Mouse (Mus musculus) limb, embryonic 11.5 days (tissue): Measurements from ENCODE around the gene Carmil1. TPM values are rescaled to one million over a fixed set of nuclear protein-coding genes. Genes with fewer than 3 reads are reported as not detected.

ENCODE experiments used
- ATAC-seq: fragments of 200-750 bp; cut with Nextera tagmentation; 2 replicates; pipeline ENCODE4 v1.8.0; 2017; ENCODE audit warnings: low read depth; ENCODE audit not compliant: insufficient number of reproducible peaks, low FRiP score, low TSS enrichment
- DNase-seq: peaks from one replicate; pipeline ENCODE4 v3.0.0-alpha.2; 2015; ENCODE audit warnings: low spot score
- H3K27ac ChIP-seq: fragments of 300-500 bp; sonication (generic); replicated peaks from 2 replicates; pipeline ENCODE4 v1.5.1; 2014; ENCODE audit warnings: low read depth, mild to moderate bottlenecking, low read length
- H3K27me3 ChIP-seq: fragments of 300-500 bp; sonication (generic); 2 replicates; pipeline ENCODE4 v1.6.1; 2014; ENCODE audit warnings: mild to moderate bottlenecking, low read length, mixed read lengths; ENCODE audit not compliant: control insufficient read depth, insufficient read depth
- H3K36me3 ChIP-seq: fragments of 300-500 bp; sonication (generic); 2 replicates; pipeline ENCODE4 v1.6.1; 2014; ENCODE audit warnings: mild to moderate bottlenecking, low read length, moderate library complexity, mixed read lengths; ENCODE audit not compliant: control insufficient read depth, insufficient read depth
- H3K4me1 ChIP-seq: fragments of 300-500 bp; sonication (generic); 2 replicates; pipeline ENCODE4 v1.6.1; 2014; ENCODE audit warnings: low read length, mixed read lengths; ENCODE audit not compliant: control insufficient read depth, insufficient read depth
- H3K4me2 ChIP-seq: fragments of 300-500 bp; sonication (generic); 2 replicates; pipeline ENCODE4 v1.6.1; 2014; ENCODE audit warnings: low read depth, mild to moderate bottlenecking, moderate library complexity; ENCODE audit not compliant: severe bottlenecking
- H3K4me3 ChIP-seq: fragments of 300-500 bp; sonication (generic); 2 replicates; pipeline ENCODE4 v1.5.1; 2014; ENCODE audit warnings: low read depth, low read length
- H3K9ac ChIP-seq: fragments of 300-500 bp; sonication (generic); 2 replicates; pipeline ENCODE4 v1.6.1; 2014; ENCODE audit warnings: mild to moderate bottlenecking, low read length
- H3K9me3 ChIP-seq: fragments of 300-500 bp; sonication (generic); 2 replicates; pipeline ENCODE4 v1.6.1; 2016; ENCODE audit warnings: low read length; ENCODE audit not compliant: control insufficient read depth
- WGBS: fragments of 180-500 bp; shearing (Covaris S2); extraction: QIAGEN DNeasy Blood & Tissue Kit; methylation state at CpG from one replicate; pipeline ENCODE4 v1.1.7; 2014; 5-methylcytosine and 5-hydroxymethylcytosine counted together
- polyA plus RNA-seq: library from polyadenylated mRNA; unstranded; fragments of >200 nt; fragmentation: Nextera tagmentation; extraction: Ambion mirVana; gene quantifications from 2 replicates; pipeline ENCODE4 v1.2.1, GENCODE M21; 2014

Gene Carmil1
- polyA plus RNA-seq, 1 experiment from 2014 or later: 29.4 TPM

- Histone ChIP-seq H3K9me3 (no peaks in the 10 kb centered on the region), H3K4me2 (no peak overlapping the region), H3K9ac (no peak overlapping the region), H3K4me1 (no peaks in the 10 kb centered on the region; the same call in 1 of the 2 replicates), H3K36me3 (no peaks in the 10 kb centered on the region), H3K27me3 (no peaks in the 10 kb centered on the region), H3K27ac (no peak overlapping the region), H3K4me3 (no peak overlapping the region)
- ATAC-seq (no peak), DNase-seq (no peak)
- 90% methylated on average over 2 of the region's 2 CpGs for WGBS
Measured at GRCm38 (mm10) chr13:24130741-24131140, 149.9 kb downstream of the Carmil1 start.

- Histone ChIP-seq H3K4me2 (no peak overlapping the region), H3K4me1 (no peaks in the 10 kb centered on the region), H3K4me3 (no peak overlapping the region), H3K9me3 (no peaks in the 10 kb centered on the region), H3K9ac (no peak overlapping the region), H3K27ac (no peak overlapping the region), H3K27me3 (no peaks in the 10 kb centered on the region), H3K36me3 (no peaks in the 10 kb centered on the region)
- 94% methylated on average over 1 of the region's 1 CpGs for WGBS
- DNase-seq (no peak), ATAC-seq (no peak)
Measured at GRCm38 (mm10) chr13:24128731-24129130, 151.9 kb downstream of the Carmil1 start.

GRCm38 (mm10) chr13:24125865-24126264 is 154.7 kb downstream of the Carmil1 start:
- ATAC-seq: no peak
- 58% methylated on average over 6 of the region's 6 CpGs for WGBS
- Histone ChIP-seq H3K27me3 (no peaks in the 10 kb centered on the region), H3K9me3 (no peaks in the 10 kb centered on the region), H3K4me2 (no peak overlapping the region), H3K4me1 (no peaks in the 10 kb centered on the region), H3K4me3 (no peak overlapping the region), H3K27ac (no peak overlapping the region), H3K36me3 (no peaks in the 10 kb centered on the region), H3K9ac (no peak overlapping the region)
- no peak for DNase-seq

DNA sequence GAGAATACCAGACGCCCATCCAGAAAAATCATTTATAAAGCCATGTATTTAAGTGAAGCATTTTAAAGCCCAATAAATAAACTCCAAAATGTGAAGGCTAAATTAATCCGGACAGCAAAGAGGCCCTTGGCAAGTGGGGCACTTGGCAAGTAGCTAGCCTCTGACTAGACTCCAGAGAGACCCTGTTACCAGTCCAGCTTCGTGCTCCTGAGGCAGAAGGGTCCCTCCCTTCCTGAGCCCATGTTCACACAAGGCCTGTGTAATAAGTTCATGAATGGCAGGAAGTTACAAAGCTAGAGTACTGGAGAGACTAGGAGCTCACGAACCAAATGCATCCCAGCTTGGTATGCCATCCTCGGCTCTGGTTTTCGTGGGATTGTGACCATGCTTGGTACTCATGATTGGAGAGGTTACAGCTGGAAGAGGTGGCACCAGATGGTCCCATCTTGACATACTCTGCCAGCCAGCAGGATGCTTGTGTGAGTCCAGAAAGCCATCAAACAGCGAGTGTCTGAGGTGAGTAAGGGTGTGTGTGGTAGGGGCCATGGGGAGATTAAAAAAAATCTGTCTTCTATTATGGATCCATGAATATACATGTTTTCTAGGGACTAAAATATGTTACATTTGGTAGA is 163.3 kb downstream of the Carmil1 start:
- no peaks in the 10 kb centered on the region for H3K4me1 ChIP-seq
- H3K27me3 ChIP-seq: no peaks in the 10 kb centered on the region
- H3K9ac ChIP-seq: no peak overlapping the region
- H3K36me3 ChIP-seq: no peaks in the 10 kb centered on the region
- H3K4me3 ChIP-seq: no peak overlapping the region
- DNase-seq (no peak), ATAC-seq (no peak)
- H3K27ac ChIP-seq: no peak overlapping the region
- 80% methylated on average over 7 of the region's 7 CpGs for WGBS
- no peaks in the 10 kb centered on the region for H3K9me3 ChIP-seq
- no peak overlapping the region for H3K4me2 ChIP-seq

DNA sequence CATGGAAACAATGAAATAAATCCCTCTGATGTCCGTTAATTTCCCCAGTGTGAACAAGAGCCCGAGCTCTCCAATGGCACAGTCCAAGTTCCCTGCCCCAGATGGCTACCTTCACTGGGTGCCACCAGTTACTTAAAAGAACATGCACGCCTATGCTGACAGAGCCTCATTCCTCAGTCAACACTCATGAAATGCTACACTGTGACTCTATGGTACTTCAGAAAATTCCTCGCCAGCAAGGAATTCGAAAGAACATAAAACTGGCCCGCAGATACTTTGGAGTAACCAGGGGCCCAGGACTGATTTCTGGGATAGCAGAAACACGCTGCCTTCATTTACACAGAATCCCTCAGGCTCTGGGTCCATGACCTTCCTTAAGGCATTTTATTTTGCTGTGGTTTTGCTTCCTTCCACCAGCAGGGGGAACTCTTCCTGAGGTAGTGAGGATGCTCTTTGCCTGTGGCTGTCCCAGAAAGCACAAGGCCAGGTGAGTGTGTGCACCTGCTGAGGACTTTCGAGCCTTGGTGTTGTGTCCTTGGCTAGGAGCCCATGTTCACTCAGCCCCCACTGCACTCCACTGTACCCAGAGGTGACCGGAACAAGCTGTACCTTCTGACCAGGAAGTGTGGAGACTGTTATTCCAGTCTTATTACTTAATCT is 167.8 kb downstream of the Carmil1 start:
- ATAC-seq (no peak), DNase-seq (peak; percentile 61)
- no peak overlapping the region for H3K4me2 ChIP-seq
- H3K4me1 ChIP-seq: no peaks in the 10 kb centered on the region
- H3K9ac ChIP-seq: no peak overlapping the region
- no peak overlapping the region for H3K27ac ChIP-seq
- H3K36me3 ChIP-seq: no peaks in the 10 kb centered on the region
- whole genome bisulfite sequencing: 74% methylated on average over 9 of the region's 9 CpGs
- H3K4me3 ChIP-seq: no peak overlapping the region
- no peaks in the 10 kb centered on the region for H3K9me3 ChIP-seq
- H3K27me3 ChIP-seq: no peaks in the 10 kb centered on the region

DNA sequence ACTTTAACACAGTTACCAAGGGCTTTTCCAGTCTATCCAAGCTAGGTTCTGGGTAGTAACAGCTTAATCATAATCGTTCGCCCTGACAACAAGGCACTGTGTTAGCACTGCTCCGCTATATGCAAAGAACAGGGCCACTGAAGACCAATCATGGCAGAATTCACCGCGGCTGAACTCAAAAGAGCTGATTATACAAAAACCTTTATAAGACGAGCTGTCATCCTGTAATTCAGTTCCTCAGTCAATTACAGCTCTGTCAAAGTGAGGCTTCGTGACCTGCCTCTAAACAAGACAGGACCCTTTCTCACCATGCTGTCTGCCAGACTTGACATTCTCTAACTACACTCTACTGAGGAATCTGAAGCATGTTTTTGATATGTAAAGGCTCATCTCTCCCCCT is 170.3 kb downstream of the Carmil1 start:
- no peaks in the 10 kb centered on the region for H3K9me3 ChIP-seq
- H3K9ac ChIP-seq: no peak overlapping the region
- H3K4me2 ChIP-seq: no peak overlapping the region
- H3K27me3 ChIP-seq: no peaks in the 10 kb centered on the region
- H3K36me3 ChIP-seq: no peaks in the 10 kb centered on the region
- ATAC-seq (no peak), DNase-seq (no peak)
- 0 out of 2 replicates have a peak, but pooled peaks cover 3% of the 10 kb centered on the region for H3K4me1 ChIP-seq
- H3K27ac ChIP-seq: no peak overlapping the region
- WGBS: 94% methylated on average over 7 of the region's 7 CpGs
- H3K4me3 ChIP-seq: no peak overlapping the region

GRCm38 (mm10) chr13:24108282-24108681 is 172.3 kb downstream of the Carmil1 start:
- WGBS: 56% methylated on average over 7 of the region's 7 CpGs
- ATAC-seq (no peak), DNase-seq (no peak)
- no peaks in the 10 kb centered on the region for H3K36me3 ChIP-seq
- no peak overlapping the region for H3K27ac ChIP-seq
- H3K4me1 ChIP-seq: peaks cover 6% of the 10 kb centered on the region; the same call in 1 of the 2 replicates
- H3K4me2 ChIP-seq: no peak overlapping the region
- no peaks in the 10 kb centered on the region for H3K27me3 ChIP-seq
- H3K4me3 ChIP-seq: no peak overlapping the region
- H3K9me3 ChIP-seq: no peaks in the 10 kb centered on the region
- no peak overlapping the region for H3K9ac ChIP-seq

- no peak overlapping the region for H3K9ac ChIP-seq
- WGBS: 89% methylated on average over 3 of the region's 3 CpGs
- no peaks in the 10 kb centered on the region for H3K27me3 ChIP-seq
- no peak overlapping the region for H3K4me2 ChIP-seq
- no peaks in the 10 kb centered on the region for H3K9me3 ChIP-seq
- no peak overlapping the region for H3K27ac ChIP-seq
- ATAC-seq (no peak), DNase-seq (no peak)
- H3K4me3 ChIP-seq: no peak overlapping the region
- H3K36me3 ChIP-seq: no peaks in the 10 kb centered on the region
- peaks cover 6% of the 10 kb centered on the region; the same call in 1 of the 2 replicates for H3K4me1 ChIP-seq
Measured at GRCm38 (mm10) chr13:24107058-24107457, 173.5 kb downstream of the Carmil1 start.
